Mouse (Mus musculus): ENCODE results near the gene Rpl35a.

DNA sequence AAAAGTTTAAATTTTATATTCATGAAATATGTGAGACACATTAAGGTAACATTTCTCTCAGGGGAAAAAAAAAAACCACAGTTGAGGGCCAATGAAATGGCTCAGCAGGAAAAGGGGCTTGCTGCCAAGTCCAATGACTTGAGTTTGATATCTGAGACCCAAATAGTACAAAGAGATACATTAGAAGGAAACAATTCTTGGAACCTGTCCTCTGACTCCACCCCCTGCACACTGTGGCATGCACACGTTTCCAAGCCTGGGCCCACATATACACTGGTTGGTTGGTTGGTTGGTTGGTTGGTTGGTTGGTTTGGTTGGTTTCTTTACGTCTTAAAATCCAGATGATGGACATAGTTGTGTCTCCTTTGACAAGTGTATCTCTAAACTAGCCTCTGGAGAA, 40.3 kb upstream of the Rpl35a start:
- TF ChIP-seq POLR2A (IDR thresholded peaks at IDR 0.05; ENCODE audit: low read depth, low read length) (no peak), CTCF (IDR thresholded peaks at IDR 0.05; ENCODE audit: extremely low read depth, insufficient read depth, insufficient read length, insufficient replicate concordance) (no peak)
